Mouse (Mus musculus): ENCODE data around the gene 1700102P08Rik. TPM values are rescaled to one million over a fixed set of nuclear protein-coding genes. Genes with fewer than 3 reads are reported as not detected.

1700102P08Rik gene
- 1 to 10 TPM; 2.0 to 3.3 TPM for total RNA-seq (2021)
- long read RNA-seq, experiment 1, partial matches to known transcripts, result 0 of 1 reads
- long read RNA-seq, experiment 1, other reads (novel, unspliced or antisense), result 1 of 1 reads
- long read RNA-seq, experiment 2, result 0 reads

GRCm38 (mm10) chr9:108392676-108393075, at the start of gene 1700102P08Rik:
Gene 1700102P08Rik, plus strand, starts transcription at chr9:108392805.
- no peak for DNase-seq (ENCODE audit: extremely low spot score in 1 of 2, low spot score in 2 of 2)
- intact Hi-C loops (cut with DNase I), result no loop called here
- Histone ChIP-seq H3K4me3 (no peak within 1 kb of the TSS), H3K27ac (no peak within 1 kb of the TSS)
- TF ChIP-seq CTCF (IDR thresholded peaks at IDR 0.05), result no peak

DNA sequence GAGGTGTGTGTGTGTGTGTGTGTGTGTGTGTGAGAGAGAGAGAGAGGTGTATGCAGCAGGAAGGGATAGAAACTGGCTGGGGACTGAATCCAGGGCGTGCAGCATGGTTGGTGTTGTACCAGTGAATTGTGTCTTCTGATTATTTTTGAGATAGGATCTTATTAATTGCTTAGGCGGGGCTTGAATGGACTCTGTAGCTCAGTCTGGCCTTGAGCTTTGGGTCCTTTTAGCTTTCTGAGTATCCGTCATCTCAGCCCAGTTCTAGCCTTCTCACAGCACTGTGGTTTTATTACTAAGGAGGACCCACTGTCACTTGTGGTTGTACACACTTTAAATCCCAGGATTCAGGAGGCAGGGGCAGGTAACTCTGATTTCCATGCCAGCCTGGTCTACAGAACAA, 49.3 kb upstream of the 1700102P08Rik start:
- TF ChIP-seq CTCF (IDR thresholded peaks at IDR 0.05), result no peak
- no peak for DNase-seq (ENCODE audit: extremely low spot score in 1 of 2, low spot score in 2 of 2)
- H3K4me3 ChIP-seq, result no peak overlapping the region
- H3K27ac ChIP-seq, result no peak overlapping the region
- intact Hi-C loops (cut with DNase I), result no loop called here

DNA sequence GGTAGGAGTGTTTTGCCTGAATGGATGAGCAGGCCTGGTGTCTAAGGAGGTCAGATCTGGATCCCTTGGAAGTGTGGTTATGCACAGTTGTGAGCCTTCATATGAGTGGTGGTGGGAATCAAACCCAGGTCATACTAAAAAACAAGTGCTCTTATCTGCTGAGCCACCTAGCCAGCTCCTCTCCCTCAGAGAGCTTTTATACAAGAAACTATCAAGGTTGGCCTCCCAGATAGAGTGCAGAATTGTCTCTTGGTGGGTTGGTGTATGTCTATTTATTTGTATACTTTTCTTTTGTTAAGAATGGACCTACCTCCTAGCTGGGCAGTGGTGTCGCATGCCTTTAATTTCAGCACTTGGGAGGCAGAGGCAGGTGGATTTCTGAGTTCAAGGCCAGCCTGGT, 48.8 kb upstream of the 1700102P08Rik start:
- no peak for DNase-seq (ENCODE audit: extremely low spot score in 1 of 2, low spot score in 2 of 2)
- Histone ChIP-seq H3K4me3 (no peak overlapping the region), H3K27ac (no peak overlapping the region)
- TF ChIP-seq CTCF (IDR thresholded peaks at IDR 0.05), result no peak
- intact Hi-C loops (cut with DNase I), result no loop called here

DNA sequence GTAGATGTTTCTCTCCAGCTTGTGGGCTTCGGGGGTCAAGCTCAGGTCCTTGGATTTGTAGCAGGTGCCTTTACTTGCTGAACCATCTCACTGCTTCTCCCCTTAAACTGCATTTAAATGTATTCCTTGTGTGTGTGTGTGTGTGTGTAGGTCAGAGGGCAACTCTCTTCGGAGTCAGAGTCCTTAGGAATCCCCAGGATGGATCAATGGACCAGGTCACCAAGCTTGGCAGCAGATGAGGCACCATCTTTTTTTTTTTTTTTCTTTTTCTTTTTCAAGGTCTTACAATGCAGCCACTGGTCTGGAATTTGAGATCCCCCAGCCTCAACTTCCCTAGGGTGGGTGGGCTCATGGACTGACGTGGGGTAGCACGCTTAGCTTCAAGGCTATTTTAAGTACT, 48.1 kb upstream of the 1700102P08Rik start:
- TF ChIP-seq CTCF (IDR thresholded peaks at IDR 0.05), result no peak
- H3K4me3 ChIP-seq, result no peak overlapping the region
- no peak for DNase-seq (ENCODE audit: extremely low spot score in 1 of 2, low spot score in 2 of 2)
- no peak overlapping the region for H3K27ac ChIP-seq
- intact Hi-C loops (cut with DNase I), result no loop called here

DNA sequence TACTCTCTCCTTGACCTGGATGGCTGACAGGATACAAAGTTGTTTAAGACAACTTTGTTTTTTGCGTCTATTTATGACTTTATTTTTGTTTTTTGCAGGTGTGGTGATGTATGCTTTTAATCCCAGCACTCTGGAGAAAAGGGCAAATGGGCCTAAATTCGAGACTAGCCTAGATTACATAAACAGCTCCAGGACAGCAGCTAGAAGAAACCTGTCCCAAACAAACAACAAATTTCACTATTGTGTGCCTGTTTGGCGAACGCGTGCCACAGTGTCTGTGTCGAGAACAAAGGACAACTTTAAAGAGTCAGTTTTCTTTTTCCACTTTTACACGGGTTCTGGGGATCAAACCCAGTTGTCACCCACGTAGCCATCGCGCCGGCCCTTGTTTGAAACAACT, 45.6 kb upstream of the 1700102P08Rik start:
- peak overlapping the region; percentile 76 for H3K4me3 ChIP-seq
- intact Hi-C loops (cut with DNase I), result loop anchor here (1.0 kb wide), 1 partner anchor 41 kb away; the partner anchor contains the start of genes Rhoa and Tcta
- no peak for DNase-seq (ENCODE audit: extremely low spot score in 1 of 2, low spot score in 2 of 2)
- TF ChIP-seq CTCF (IDR thresholded peaks at IDR 0.05), result no peak
- peak overlapping the region; percentile 99 for H3K27ac ChIP-seq

DNA sequence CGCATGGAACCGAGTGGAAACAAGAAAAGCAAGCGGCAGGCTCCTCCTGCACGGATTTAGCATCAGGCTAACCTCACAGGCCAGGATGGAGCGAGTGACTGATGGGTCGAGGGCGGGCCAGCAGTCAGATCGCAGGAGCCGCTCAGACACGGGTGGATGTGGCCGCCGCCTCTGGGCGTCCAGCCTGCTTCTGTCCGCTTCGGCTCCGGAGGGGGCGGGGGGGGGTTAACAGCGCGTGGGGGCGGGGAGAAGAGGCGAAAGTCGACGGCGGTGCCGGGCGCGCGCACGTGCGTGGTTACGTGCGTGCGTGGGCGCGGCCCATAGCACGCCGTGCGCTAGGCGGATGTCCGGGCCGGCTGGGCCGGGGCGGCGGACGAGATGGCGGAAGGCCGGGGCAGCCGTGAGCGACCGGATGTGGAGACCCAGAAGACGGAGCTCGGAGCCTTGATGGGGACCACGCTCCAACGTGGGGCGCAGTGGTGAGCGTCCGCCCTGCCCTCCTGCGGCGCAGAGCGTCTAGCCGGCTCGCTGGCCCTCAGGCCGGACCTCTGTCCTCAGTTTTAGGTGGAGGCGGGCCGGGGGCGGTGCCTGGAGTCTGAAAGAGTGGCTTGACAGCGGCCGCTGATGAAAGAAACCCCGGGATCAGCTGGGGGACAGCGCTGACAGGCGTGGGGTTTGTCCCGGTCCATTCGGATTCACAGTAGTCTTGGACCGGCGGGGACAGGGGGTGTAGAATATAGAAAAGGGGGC, 44.9 kb upstream of the 1700102P08Rik start, which contains the start of gene Usp4:
Usp4 (plus strand) TSS at position 314 of the 750 bp plus-strand sequence.
- peak within 1 kb of the TSS; percentile 99 for H3K27ac ChIP-seq
- peak within 1 kb of the TSS; percentile 76 for H3K4me3 ChIP-seq
- DNase-seq (ENCODE audit: extremely low spot score in 1 of 2, low spot score in 2 of 2), result peak; percentile 84 to 87
- intact Hi-C loops (cut with DNase I), result loop anchor here (1.0 kb wide), 1 partner anchor 41 kb away; the partner anchor contains the start of genes Rhoa and Tcta
- no peak for TF ChIP-seq CTCF (IDR thresholded peaks at IDR 0.05)

DNA sequence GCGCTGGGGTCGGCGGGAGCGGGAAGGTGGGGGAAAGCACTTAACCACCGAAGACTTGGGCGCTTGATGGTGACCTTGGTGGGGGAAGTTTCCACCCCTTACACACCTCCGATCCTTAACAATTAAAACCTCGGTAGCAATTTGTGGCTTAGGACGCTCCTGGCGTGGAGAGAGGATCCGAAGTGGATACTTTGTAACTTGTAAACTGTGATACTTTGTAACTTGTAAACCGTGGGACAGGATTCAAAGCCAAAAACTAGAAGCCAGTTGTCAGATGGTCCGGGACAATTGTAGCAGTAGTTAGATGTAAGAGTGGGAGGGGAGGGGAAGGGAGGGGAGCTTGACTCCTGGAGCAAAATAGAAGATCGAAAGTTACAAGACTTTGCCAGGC, 44.3 kb upstream of the 1700102P08Rik start:
- TF ChIP-seq CTCF (IDR thresholded peaks at IDR 0.05), result no peak

GRCm38 (mm10) chr9:108349727-108350126, 42.9 kb upstream of the 1700102P08Rik start:
- no peak for TF ChIP-seq CTCF (IDR thresholded peaks at IDR 0.05)
- Histone ChIP-seq H3K4me3 (no peak overlapping the region), H3K27ac (no peak overlapping the region)
- intact Hi-C loops (cut with DNase I), result no loop called here
- no peak for DNase-seq (ENCODE audit: extremely low spot score in 1 of 2, low spot score in 2 of 2)

More for the DNA sequence above, 44.3 kb upstream of the 1700102P08Rik start:
- no peak for DNase-seq (ENCODE audit: extremely low spot score in 1 of 2, low spot score in 2 of 2)
- peak overlapping the region; percentile 76 for H3K4me3 ChIP-seq
- peak overlapping the region; percentile 99 for H3K27ac ChIP-seq
- intact Hi-C loops (cut with DNase I), result no loop called here

- no peak overlapping the region for H3K4me3 ChIP-seq
- DNase-seq (ENCODE audit: extremely low spot score in 1 of 2, low spot score in 2 of 2), result no peak
- H3K27ac ChIP-seq, result no peak overlapping the region
- TF ChIP-seq CTCF (IDR thresholded peaks at IDR 0.05), result no peak
- intact Hi-C loops (cut with DNase I), result no loop called here
Observed at GRCm38 (mm10) chr9:108378234-108378633, 14.4 kb upstream of the 1700102P08Rik start.

- no peak for TF ChIP-seq CTCF (IDR thresholded peaks at IDR 0.05)
- intact Hi-C loops (cut with DNase I), result no loop called here
- no peak for DNase-seq (ENCODE audit: extremely low spot score in 1 of 2, low spot score in 2 of 2)
- Histone ChIP-seq H3K27ac (no peak overlapping the region), H3K4me3 (no peak overlapping the region)
Observed at GRCm38 (mm10) chr9:108378736-108379135, 13.9 kb upstream of the 1700102P08Rik start.

DNA sequence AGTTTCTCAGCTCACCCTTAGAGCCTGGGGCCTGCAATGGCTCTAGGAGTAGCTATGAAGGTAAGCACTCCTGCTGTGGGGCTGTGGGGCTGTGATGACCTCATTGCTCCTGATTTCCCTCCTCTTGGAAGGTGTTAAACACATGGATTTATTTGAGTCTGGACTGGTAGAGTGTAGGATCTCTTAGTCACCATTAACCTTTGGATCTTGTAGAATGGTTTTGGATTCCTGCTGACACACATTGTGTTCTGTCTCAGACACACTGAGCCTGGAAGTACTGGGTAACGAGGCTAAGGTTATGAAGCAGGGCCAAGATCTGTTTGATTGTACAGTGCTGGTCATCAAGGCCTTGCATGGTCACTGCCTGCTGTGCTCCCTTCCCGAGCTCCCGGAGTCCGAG, 13.3 kb upstream of the 1700102P08Rik start:
- no peak overlapping the region for H3K4me3 ChIP-seq
- no peak overlapping the region for H3K27ac ChIP-seq
- intact Hi-C loops (cut with DNase I), result no loop called here
- no peak for DNase-seq (ENCODE audit: extremely low spot score in 1 of 2, low spot score in 2 of 2)
- no peak for TF ChIP-seq CTCF (IDR thresholded peaks at IDR 0.05)

DNA sequence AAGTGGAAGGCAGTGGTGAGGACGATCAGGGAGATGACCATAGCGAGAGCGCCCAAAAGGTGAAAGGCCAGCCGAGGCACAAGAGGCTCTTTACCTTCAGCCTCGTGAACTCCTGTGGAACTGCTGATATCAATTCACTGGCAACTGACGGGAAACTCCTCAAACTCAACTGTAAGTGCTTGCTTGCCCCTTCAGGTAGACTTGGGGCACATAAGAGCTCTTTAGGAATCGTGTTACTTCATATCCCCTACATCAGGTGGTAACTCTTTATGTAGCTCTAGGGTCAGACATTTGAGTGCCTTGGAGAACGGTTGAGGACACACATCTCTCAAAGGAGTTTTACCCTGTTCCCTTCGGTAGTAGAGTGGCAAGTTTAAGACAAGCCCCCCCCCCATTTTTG, 11.2 kb upstream of the 1700102P08Rik start:
- no peak overlapping the region for H3K27ac ChIP-seq
- DNase-seq (ENCODE audit: extremely low spot score in 1 of 2, low spot score in 2 of 2), result no peak
- no peak for TF ChIP-seq CTCF (IDR thresholded peaks at IDR 0.05)
- intact Hi-C loops (cut with DNase I), result no loop called here
- no peak overlapping the region for H3K4me3 ChIP-seq

DNA sequence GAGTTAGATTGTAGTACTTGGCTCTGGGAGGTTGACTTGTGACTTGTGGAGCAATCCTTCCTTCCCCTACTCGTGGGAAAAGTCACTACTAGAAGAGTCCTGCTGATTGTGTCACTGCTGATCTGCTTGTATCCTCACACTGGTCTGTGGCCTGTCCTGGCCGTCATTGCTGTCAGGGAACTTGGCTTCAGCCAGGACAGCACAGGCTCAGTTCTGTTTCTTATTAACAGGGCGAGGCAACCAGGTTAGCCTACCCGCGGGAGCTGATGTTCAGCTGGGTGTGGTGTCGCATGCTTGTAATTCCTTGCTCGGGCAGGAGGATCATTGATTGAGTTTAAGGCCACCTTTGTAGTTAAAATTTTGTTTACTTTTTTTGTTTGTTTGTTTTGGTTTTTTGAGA, 7.6 kb upstream of the 1700102P08Rik start:
- H3K27ac ChIP-seq, result no peak overlapping the region
- no peak for DNase-seq (ENCODE audit: extremely low spot score in 1 of 2, low spot score in 2 of 2)
- TF ChIP-seq CTCF (IDR thresholded peaks at IDR 0.05), result no peak
- intact Hi-C loops (cut with DNase I), result no loop called here
- no peak overlapping the region for H3K4me3 ChIP-seq
